In the genomic region with DNA sequence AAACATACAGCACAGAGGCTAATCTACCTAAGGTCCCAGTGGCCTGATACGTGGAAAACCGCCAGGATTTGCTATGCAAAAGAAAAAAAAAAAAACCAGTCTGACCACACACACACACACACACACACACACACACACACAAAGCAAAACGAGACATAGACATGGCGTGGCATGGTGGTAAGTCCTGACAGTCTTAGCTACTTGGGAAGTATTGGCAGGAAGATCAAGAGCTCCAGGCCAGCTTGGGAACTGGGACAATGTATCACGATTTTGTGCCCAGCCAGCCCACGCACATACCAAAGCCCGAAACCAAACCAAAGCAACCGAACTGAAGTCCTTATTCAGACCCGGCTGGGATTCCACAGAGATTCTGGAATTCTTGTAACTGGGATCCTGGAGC, we compare ENCODE assay signal across 26 mouse cellular contexts. TPM values are rescaled to one million over a fixed set of nuclear protein-coding genes. Genes with fewer than 3 reads are reported as not detected.
A peak's percentile ranks its signal among the peaks of the same experiment; 100 is the strongest.
DNase-seq lines count a peak whose midpoint lies in the region; ATAC-seq and TF ChIP-seq lines count a peak whose summit lies in the region.
"Had no signal": no experiment of that assay in that cellular context is flagged by ENCODE, and none has a peak within 500 bp of the region (broad histone marks: within the 10 kb centered on the region; RNA-seq: fewer than 3 reads in every experiment).

No protein-coding gene starts in this region.

- no peaks in the 10 kb centered on the region for H3K36me3 ChIP-seq in hindbrain, postnatal 0 days (ENCODE audit: insufficient read depth, low read length)
- no peaks in the 10 kb centered on the region for H3K36me3 ChIP-seq in hindbrain, embryonic 16.5 days (ENCODE audit: control insufficient read depth, insufficient read depth, low read length)
- H3K36me3 ChIP-seq in macrophage (ENCODE audit: inconsistent target) = no peaks in the 10 kb centered on the region
- H3K36me3 ChIP-seq: embryonic facial prominence, embryonic 13.5 days; heart, embryonic 15.5 days; kidney, embryonic 15.5 days; limb, embryonic 13.5 days; liver, embryonic 12.5 days; midbrain, embryonic 13.5 days had no signal

- no peak for TF ChIP-seq CTCF in hindbrain, postnatal 0 days (IDR thresholded peaks at IDR 0.05; ENCODE audit: low read depth)
- no peak for TF ChIP-seq CTCF in bone marrow macrophage, adult 2 months (IDR thresholded peaks at IDR 0.05; ENCODE audit: low read depth, low read length)

- peak; percentile 69; the same call in 1 of the 2 replicates for ATAC-seq in frontal cortex, adult (ENCODE audit: low TSS enrichment)
- 0 out of 2 replicates have a peak, but pooled peaks have one; percentile 24 for ATAC-seq in hindbrain, postnatal 0 days
- ATAC-seq in hindbrain, embryonic 16.5 days = no peak
- ATAC-seq in erythroblast, adult 5-6 weeks (replicated peaks; ENCODE audit: low FRiP score, poor library complexity, severe bottlenecking) = no peak
- ATAC-seq: intestine, postnatal 0 days; liver, embryonic 12.5 days; midbrain, embryonic 13.5 days had no signal

- H3K27me3 ChIP-seq in hindbrain, postnatal 0 days (ENCODE audit: insufficient read depth, low read length) = no peaks in the 10 kb centered on the region
- no peaks in the 10 kb centered on the region for H3K27me3 ChIP-seq in hindbrain, embryonic 16.5 days (replicated peaks; ENCODE audit: control insufficient read depth, insufficient read depth, low read length)
- H3K27me3 ChIP-seq: embryonic facial prominence, embryonic 13.5 days; heart, embryonic 15.5 days; kidney, embryonic 15.5 days; limb, embryonic 13.5 days; liver, embryonic 12.5 days; midbrain, embryonic 13.5 days had no signal

- no peak overlapping the region for H3K27ac ChIP-seq in hindbrain, postnatal 0 days
- H3K27ac ChIP-seq in hindbrain, embryonic 16.5 days (ENCODE audit: low read depth, low read length) = no peak overlapping the region
- H3K27ac ChIP-seq in bone marrow macrophage, adult 2 months (ENCODE audit: insufficient read depth, low read depth, low read length) = peak overlapping the region; percentile 99
- peak overlapping the region; percentile 93 for H3K27ac ChIP-seq in macrophage
- H3K27ac ChIP-seq: embryonic facial prominence, embryonic 13.5 days; heart, embryonic 15.5 days; hindbrain, embryonic 10.5 days; kidney, embryonic 15.5 days; limb, embryonic 13.5 days; liver, embryonic 12.5 days; midbrain, embryonic 13.5 days had no signal

- H3K9ac ChIP-seq in hindbrain, postnatal 0 days (replicated peaks; ENCODE audit: low read length) = no peak overlapping the region
- no peak overlapping the region for H3K9ac ChIP-seq in hindbrain, embryonic 16.5 days (ENCODE audit: low read depth, low read length)
- H3K9ac ChIP-seq: embryonic facial prominence, embryonic 13.5 days; heart, embryonic 15.5 days; kidney, embryonic 15.5 days; limb, embryonic 13.5 days; liver, embryonic 12.5 days; midbrain, embryonic 13.5 days had no signal

- DNase-seq in frontal cortex, postnatal 25 days (ENCODE audit: low spot score in 2 of 2) = no peak
- DNase-seq in hindbrain, postnatal 0 days (ENCODE audit: low spot score) = no peak
- no peak for DNase-seq in adrenal gland, adult (ENCODE audit: inconsistent age in 2 of 2, low spot score in 1 of 2)
- DNase-seq: adrenal gland, postnatal 25 days; cerebellum, adult 18-20 months; cerebellum, postnatal 25 days; embryo, embryonic 11 days; kidney, postnatal 36 days; lung, adult 18-20 months; right cerebral cortex, postnatal 25 days; spleen, adult 18-20 months; thymus, postnatal 25 days had no signal

- no peak for TF ChIP-seq POLR2A in bone marrow macrophage, adult 2 months (IDR thresholded peaks at IDR 0.05; ENCODE audit: borderline replicate concordance, low read depth, low read length)

- no peak overlapping the region for H3K4me3 ChIP-seq in hindbrain, postnatal 0 days (ENCODE audit: low read length)
- H3K4me3 ChIP-seq in hindbrain, embryonic 16.5 days (ENCODE audit: low read length) = no peak overlapping the region
- no peak overlapping the region for H3K4me3 ChIP-seq in bone marrow macrophage, adult 2 months (ENCODE audit: insufficient read depth, low read length)
- no peak overlapping the region for H3K4me3 ChIP-seq in macrophage (ENCODE audit: inconsistent target)
- H3K4me3 ChIP-seq: embryonic facial prominence, embryonic 13.5 days; heart, embryonic 15.5 days; hindbrain, embryonic 10.5 days; kidney, embryonic 15.5 days; limb, embryonic 13.5 days; liver, embryonic 12.5 days; megakaryocyte, embryonic 14.5 days; midbrain, embryonic 13.5 days had no signal

- WGBS in hindbrain, postnatal 0 days = 67% methylated on average over 9 of the region's 9 CpGs
- 84% methylated on average over 9 of the region's 9 CpGs for WGBS in hindbrain, embryonic 16.5 days
- 98% methylated on average over 5 of the region's 9 CpGs for WGBS in macrophage (ENCODE audit: missing documents)

- H3K4me1 ChIP-seq in hindbrain, postnatal 0 days (ENCODE audit: insufficient read depth, low read length) = no peaks in the 10 kb centered on the region
- H3K4me1 ChIP-seq in hindbrain, embryonic 16.5 days (ENCODE audit: control insufficient read depth, insufficient read depth, low read depth, low read length) = no peaks in the 10 kb centered on the region
- H3K4me1 ChIP-seq in bone marrow macrophage, adult 2 months (ENCODE audit: control insufficient read depth, insufficient read depth, low read length) = peaks cover 33% of the 10 kb centered on the region
- H3K4me1 ChIP-seq: heart, embryonic 15.5 days; hindbrain, embryonic 10.5 days; kidney, embryonic 15.5 days; liver, embryonic 12.5 days; midbrain, embryonic 13.5 days had no signal

- no peaks in the 10 kb centered on the region for H3K9me3 ChIP-seq in hindbrain, postnatal 0 days (ENCODE audit: low read length)
- no peaks in the 10 kb centered on the region for H3K9me3 ChIP-seq in hindbrain, embryonic 16.5 days (ENCODE audit: control insufficient read depth, low read length)
- H3K9me3 ChIP-seq: embryonic facial prominence, embryonic 13.5 days; heart, embryonic 15.5 days; hindbrain, embryonic 10.5 days; kidney, embryonic 15.5 days; limb, embryonic 13.5 days; liver, embryonic 12.5 days; megakaryocyte, embryonic 14.5 days; midbrain, embryonic 13.5 days had no signal

- H3K79me2 ChIP-seq in macrophage (ENCODE audit: inconsistent target) = no peaks in the 10 kb centered on the region

- no peak overlapping the region for H3K4me2 ChIP-seq in hindbrain, postnatal 0 days (ENCODE audit: low read depth, low read length)
- H3K4me2 ChIP-seq in hindbrain, embryonic 16.5 days (ENCODE audit: low read length) = no peak overlapping the region
- H3K4me2 ChIP-seq: embryonic facial prominence, embryonic 13.5 days; heart, embryonic 15.5 days; kidney, embryonic 15.5 days; limb, embryonic 13.5 days; liver, embryonic 12.5 days; midbrain, embryonic 13.5 days had no signal

RNA-seq across cellular contexts. Expression of a gene that starts 18.1 kb away (rescaled TPM):
- total RNA-seq in hindbrain, postnatal 0 days (2014; rRNA removed) = 24.8 and 27.1 TPM in 2 replicates
- 9.0 and 10.1 TPM in 2 replicates for polyA plus RNA-seq in hindbrain, postnatal 0 days (2015; fragmentation: Nextera tagmentation; extraction: Ambion mirVana)
- 7.0 TPM in 2 replicates for polyA plus RNA-seq in hindbrain, embryonic 16.5 days (2015; fragmentation: Nextera tagmentation; extraction: Ambion mirVana)
- polyA plus RNA-seq in bone marrow macrophage, adult 2 months (2012; ENCODE audit: insufficient read depth, insufficient read length, missing spikeins) = 55.8 and 59.1 TPM in 2 replicates
- 10 to 100 TPM; 34.9 to 95.7 (median 53.2) TPM for total RNA-seq in macrophage (2018; cell fraction: chromatin; rRNA removed)
- 10 to 100 TPM; 51.6 to 83.4 (median 67.0) TPM for total RNA-seq in macrophage (2018; cell fraction: cytosol; rRNA removed)
- 100 to 1,000 TPM in 2 of 26 experiments, 10 to 100 TPM in 24; 56.1 to 104 (median 76.2) TPM for total RNA-seq in macrophage (2018; cell fraction: nucleus; rRNA removed)
- 45.9 to 62.6 TPM (median 49.4 TPM) in 3 replicates for polyA plus RNA-seq in macrophage (2018)
- total RNA-seq in erythroblast, adult 5-6 weeks (2015; ENCODE audit: low replicate concordance) = 28.2 and 38.2 TPM in 2 replicates
- total RNA-seq in erythroblast, adult 5-6 weeks (2017; ENCODE audit: low replicate concordance) = 18.9 and 31.2 TPM in 2 replicates

RNA-seq across cellular contexts. Expression of a gene that starts 28.8 kb away (rescaled TPM):
- 13.5 and 49.9 TPM in 2 replicates for total RNA-seq in hindbrain, postnatal 0 days (2014; rRNA removed)
- polyA plus RNA-seq in hindbrain, postnatal 0 days (2015; fragmentation: Nextera tagmentation; extraction: Ambion mirVana) = 33.5 and 34.0 TPM in 2 replicates
- polyA plus RNA-seq in hindbrain, embryonic 16.5 days (2015; fragmentation: Nextera tagmentation; extraction: Ambion mirVana) = 34.0 and 34.1 TPM in 2 replicates
- polyA plus RNA-seq in bone marrow macrophage, adult 2 months (2012; ENCODE audit: insufficient read depth, insufficient read length, missing spikeins) = 35.2 and 41.0 TPM in 2 replicates
- 10 to 100 TPM; 12.4 to 53.0 (median 26.3) TPM for total RNA-seq in macrophage (2018; cell fraction: chromatin; rRNA removed)
- total RNA-seq in macrophage (2018; cell fraction: cytosol; rRNA removed) = 10 to 100 TPM; 26.7 to 69.6 (median 44.5) TPM
- 10 to 100 TPM; 16.7 to 88.9 (median 39.3) TPM for total RNA-seq in macrophage (2018; cell fraction: nucleus; rRNA removed)
- 42.8 to 50.5 TPM (median 43.8 TPM) in 3 replicates for polyA plus RNA-seq in macrophage (2018)
- 4.0 and 4.8 TPM in 2 replicates for total RNA-seq in erythroblast, adult 5-6 weeks (2015; ENCODE audit: low replicate concordance)
- total RNA-seq in erythroblast, adult 5-6 weeks (2017; ENCODE audit: low replicate concordance) = 2.5 and 7.5 TPM in 2 replicates

RNA-seq across cellular contexts. Expression of a gene that starts 50.7 kb away (rescaled TPM):
- 6.4 and 11.8 TPM in 2 replicates for total RNA-seq in hindbrain, postnatal 0 days (2014; rRNA removed)
- polyA plus RNA-seq in hindbrain, postnatal 0 days (2015; fragmentation: Nextera tagmentation; extraction: Ambion mirVana) = 10.1 and 12.5 TPM in 2 replicates
- polyA plus RNA-seq in hindbrain, embryonic 16.5 days (2015; fragmentation: Nextera tagmentation; extraction: Ambion mirVana) = 19.9 and 20.0 TPM in 2 replicates
- 7.8 and 8.3 TPM in 2 replicates for polyA plus RNA-seq in bone marrow macrophage, adult 2 months (2012; ENCODE audit: insufficient read depth, insufficient read length, missing spikeins)
- 10 to 100 TPM in 11 of 26 experiments, 1 to 10 TPM in 15; 4.6 to 27.3 (median 9.7) TPM for total RNA-seq in macrophage (2018; cell fraction: chromatin; rRNA removed)
- total RNA-seq in macrophage (2018; cell fraction: cytosol; rRNA removed) = 1 to 10 TPM; 1.0 to 8.6 (median 5.1) TPM
- total RNA-seq in macrophage (2018; cell fraction: nucleus; rRNA removed) = 10 to 100 TPM in 16 of 26 experiments, 1 to 10 TPM in 10; 5.0 to 28.3 (median 11.4) TPM
- polyA plus RNA-seq in macrophage (2018) = 4.7 to 6.2 TPM (median 5.7 TPM) in 3 replicates
- 2.3 and 3.5 TPM in 2 replicates for total RNA-seq in erythroblast, adult 5-6 weeks (2015; ENCODE audit: low replicate concordance)
- total RNA-seq in erythroblast, adult 5-6 weeks (2017; ENCODE audit: low replicate concordance) = 2.2 and 3.1 TPM in 2 replicates

RNA-seq across cellular contexts. Expression of a gene that starts 51.2 kb away (rescaled TPM):
- 20.9 and 43.9 TPM in 2 replicates for total RNA-seq in hindbrain, postnatal 0 days (2014; rRNA removed)
- polyA plus RNA-seq in hindbrain, postnatal 0 days (2015; fragmentation: Nextera tagmentation; extraction: Ambion mirVana) = 9.8 and 11.0 TPM in 2 replicates
- polyA plus RNA-seq in hindbrain, embryonic 16.5 days (2015; fragmentation: Nextera tagmentation; extraction: Ambion mirVana) = 12.5 and 13.2 TPM in 2 replicates
- 91.6 and 110 TPM in 2 replicates for polyA plus RNA-seq in bone marrow macrophage, adult 2 months (2012; ENCODE audit: insufficient read depth, insufficient read length, missing spikeins)
- total RNA-seq in macrophage (2018; cell fraction: chromatin; rRNA removed) = 100 to 1,000 TPM; 229 to 629 (median 415) TPM
- total RNA-seq in macrophage (2018; cell fraction: cytosol; rRNA removed) = 10 to 100 TPM in 25 of 26 experiments, 1 to 10 TPM in 1; 7.8 to 38.4 (median 19.3) TPM
- 100 to 1,000 TPM in 24 of 26 experiments, 10 to 100 TPM in 2; 73.2 to 385 (median 188) TPM for total RNA-seq in macrophage (2018; cell fraction: nucleus; rRNA removed)
- 23.1 to 49.1 TPM (median 28.9 TPM) in 3 replicates for polyA plus RNA-seq in macrophage (2018)
- 64.4 and 69.7 TPM in 2 replicates for total RNA-seq in erythroblast, adult 5-6 weeks (2015; ENCODE audit: low replicate concordance)
- total RNA-seq in erythroblast, adult 5-6 weeks (2017; ENCODE audit: low replicate concordance) = 59.2 and 74.6 TPM in 2 replicates

Comparison
In these comparisons a context has a peak if more than half of its experiments do, and no peak if none do; other contexts are left out.
1. ATAC-seq: peak in frontal cortex, adult (single experiment) and hindbrain, postnatal 0 days (single experiment); none in hindbrain, embryonic 16.5 days (single experiment) and erythroblast, adult 5-6 weeks (single experiment).
2. H3K27ac ChIP-seq: peak in bone marrow macrophage, adult 2 months (single experiment) and macrophage (single experiment); none in hindbrain, postnatal 0 days (single experiment) and hindbrain, embryonic 16.5 days (single experiment).